Mouse (Mus musculus): ENCODE results near the gene Sprn. TPM values are rescaled to one million over a fixed set of nuclear protein-coding genes. Genes with fewer than 3 reads are reported as not detected.

Sprn gene
- polyA plus RNA-seq, 1 experiment, result 0.04 TPM

GRCm38 (mm10) chr7:140120484-140120883, 34.2 kb downstream of the Sprn start:
- H3K27ac ChIP-seq (ENCODE audit: insufficient read depth, low read length), result no peak overlapping the region
- WGBS, result 95% methylated on average over 2 of the region's 2 CpGs
- H3K36me3 ChIP-seq (ENCODE audit: control insufficient read depth, insufficient read depth, low read length), result no peaks in the 10 kb centered on the region
- no peak for TF ChIP-seq POLR2A (IDR thresholded peaks at IDR 0.05; ENCODE audit: low read depth, low read length)
- TF ChIP-seq CTCF (IDR thresholded peaks at IDR 0.05; ENCODE audit: extremely low read depth, insufficient read depth, insufficient read length, insufficient replicate concordance), result no peak
- no peak for DNase-seq (ENCODE audit: low read depth in 1 of 2, low spot score in 2 of 2)
- H3K27me3 ChIP-seq (ENCODE audit: control insufficient read depth, insufficient read depth, low read length), result no peaks in the 10 kb centered on the region
- H3K4me1 ChIP-seq (ENCODE audit: control insufficient read depth, insufficient read depth, insufficient read length), result peaks cover 7% of the 10 kb centered on the region; the same call in 1 of the 2 replicates
- no peak overlapping the region for H3K4me3 ChIP-seq (ENCODE audit: extremely low read depth, insufficient read depth, insufficient read length)

GRCm38 (mm10) chr7:140116329-140117054, 38.2 kb downstream of the Sprn start, which contains the start of gene Echs1:
TSS of gene Echs1 (minus strand) at chr7:140116476.
- peaks cover 8% of the 10 kb centered on the region; the same call in 1 of the 2 replicates for H3K4me1 ChIP-seq (ENCODE audit: control insufficient read depth, insufficient read depth, insufficient read length)
- peaks cover 6% of the 10 kb centered on the region; the same call in 1 of the 2 replicates for H3K36me3 ChIP-seq (ENCODE audit: control insufficient read depth, insufficient read depth, low read length)
- peak; percentile 64; the same call in 1 of the 2 replicates for TF ChIP-seq POLR2A (IDR thresholded peaks at IDR 0.05; ENCODE audit: low read depth, low read length)
- no peak for TF ChIP-seq CTCF (IDR thresholded peaks at IDR 0.05; ENCODE audit: extremely low read depth, insufficient read depth, insufficient read length, insufficient replicate concordance)
- 3% methylated on average over 28 of the region's 28 CpGs for WGBS
- peak within 1 kb of the TSS; percentile 61 for H3K27ac ChIP-seq (ENCODE audit: insufficient read depth, low read length)
- peak within 1 kb of the TSS; percentile 80 for H3K4me3 ChIP-seq (ENCODE audit: extremely low read depth, insufficient read depth, insufficient read length)
- DNase-seq (ENCODE audit: low read depth in 1 of 2, low spot score in 2 of 2), result peak; percentile 75 to 88
- no peaks in the 10 kb centered on the region for H3K27me3 ChIP-seq (ENCODE audit: control insufficient read depth, insufficient read depth, low read length)

- peak within 1 kb of the TSS; percentile 61 for H3K27ac ChIP-seq (ENCODE audit: insufficient read depth, low read length)
- peaks cover 10% of the 10 kb centered on the region; the same call in 1 of the 2 replicates for H3K36me3 ChIP-seq (ENCODE audit: control insufficient read depth, insufficient read depth, low read length)
- TF ChIP-seq POLR2A (IDR thresholded peaks at IDR 0.05; ENCODE audit: low read depth, low read length) (no peak), CTCF (IDR thresholded peaks at IDR 0.05; ENCODE audit: extremely low read depth, insufficient read depth, insufficient read length, insufficient replicate concordance) (no peak)
- peak within 1 kb of the TSS; percentile 80 for H3K4me3 ChIP-seq (ENCODE audit: extremely low read depth, insufficient read depth, insufficient read length)
- WGBS, result 5% methylated on average over 23 of the region's 23 CpGs
- H3K4me1 ChIP-seq (ENCODE audit: control insufficient read depth, insufficient read depth, insufficient read length), result peaks cover 8% of the 10 kb centered on the region; the same call in 1 of the 2 replicates
- no peak for DNase-seq (ENCODE audit: low read depth in 1 of 2, low spot score in 2 of 2)
- no peaks in the 10 kb centered on the region for H3K27me3 ChIP-seq (ENCODE audit: control insufficient read depth, insufficient read depth, low read length)
Measured at GRCm38 (mm10) chr7:140115583-140116328, 38.9 kb downstream of the Sprn start, which contains the start of gene Paox. TSS of gene Paox (plus strand) at chr7:140115799.

- H3K4me1 ChIP-seq (ENCODE audit: control insufficient read depth, insufficient read depth, insufficient read length), result peaks cover 6% of the 10 kb centered on the region; the same call in 1 of the 2 replicates
- 77% methylated on average over 3 of the region's 3 CpGs for WGBS
- H3K27me3 ChIP-seq (ENCODE audit: control insufficient read depth, insufficient read depth, low read length), result no peaks in the 10 kb centered on the region
- H3K27ac ChIP-seq (ENCODE audit: insufficient read depth, low read length), result no peak overlapping the region
- DNase-seq (ENCODE audit: low read depth in 1 of 2, low spot score in 2 of 2), result no peak
- no peak for TF ChIP-seq CTCF (IDR thresholded peaks at IDR 0.05; ENCODE audit: extremely low read depth, insufficient read depth, insufficient read length, insufficient replicate concordance)
- no peak for TF ChIP-seq POLR2A (IDR thresholded peaks at IDR 0.05; ENCODE audit: low read depth, low read length)
- no peak overlapping the region for H3K4me3 ChIP-seq (ENCODE audit: extremely low read depth, insufficient read depth, insufficient read length)
- H3K36me3 ChIP-seq (ENCODE audit: control insufficient read depth, insufficient read depth, low read length), result peaks cover 22% of the 10 kb centered on the region
Measured at GRCm38 (mm10) chr7:140111943-140112342, 42.7 kb downstream of the Sprn start.

- TF ChIP-seq CTCF (IDR thresholded peaks at IDR 0.05; ENCODE audit: extremely low read depth, insufficient read depth, insufficient read length, insufficient replicate concordance), result no peak
- TF ChIP-seq POLR2A (IDR thresholded peaks at IDR 0.05; ENCODE audit: low read depth, low read length), result no peak
- Histone ChIP-seq H3K4me3 (ENCODE audit: extremely low read depth, insufficient read depth, insufficient read length) (no peak overlapping the region), H3K27me3 (ENCODE audit: control insufficient read depth, insufficient read depth, low read length) (no peaks in the 10 kb centered on the region), H3K27ac (ENCODE audit: insufficient read depth, low read length) (no peak overlapping the region), H3K36me3 (ENCODE audit: control insufficient read depth, insufficient read depth, low read length) (peaks cover 10% of the 10 kb centered on the region; the same call in 1 of the 2 replicates), H3K4me1 (ENCODE audit: control insufficient read depth, insufficient read depth, insufficient read length) (peaks cover 3% of the 10 kb centered on the region; the same call in 1 of the 2 replicates)
- WGBS, result 83% methylated on average over 4 of the region's 4 CpGs
- DNase-seq (ENCODE audit: low read depth in 1 of 2, low spot score in 2 of 2), result no peak
Measured at GRCm38 (mm10) chr7:140104009-140104408, 50.7 kb downstream of the Sprn start.

- WGBS, result 10% methylated on average over 30 of the region's 30 CpGs
- Histone ChIP-seq H3K4me1 (ENCODE audit: control insufficient read depth, insufficient read depth, insufficient read length) (peaks cover 3% of the 10 kb centered on the region; the same call in 1 of the 2 replicates), H3K27ac (ENCODE audit: insufficient read depth, low read length) (no peak within 1 kb of the TSS), H3K4me3 (ENCODE audit: extremely low read depth, insufficient read depth, insufficient read length) (peak within 1 kb of the TSS; percentile 51), H3K27me3 (ENCODE audit: control insufficient read depth, insufficient read depth, low read length) (no peaks in the 10 kb centered on the region), H3K36me3 (ENCODE audit: control insufficient read depth, insufficient read depth, low read length) (peaks cover 2% of the 10 kb centered on the region; the same call in 1 of the 2 replicates)
- TF ChIP-seq CTCF (IDR thresholded peaks at IDR 0.05; ENCODE audit: extremely low read depth, insufficient read depth, insufficient read length, insufficient replicate concordance) (no peak), POLR2A (IDR thresholded peaks at IDR 0.05; ENCODE audit: low read depth, low read length) (no peak)
- DNase-seq (ENCODE audit: low read depth in 1 of 2, low spot score in 2 of 2), result peak in 1 of 2 experiments; percentile 70
Measured at GRCm38 (mm10) chr7:140101993-140102860, 52.5 kb downstream of the Sprn start, which contains the start of gene Fuom. TSS of gene Fuom (minus strand) at chr7:140102441.

Data from spleen, adult 2 months (tissue).